8 mouse cellular contexts compared by ENCODE assay signal in the genomic region with DNA sequence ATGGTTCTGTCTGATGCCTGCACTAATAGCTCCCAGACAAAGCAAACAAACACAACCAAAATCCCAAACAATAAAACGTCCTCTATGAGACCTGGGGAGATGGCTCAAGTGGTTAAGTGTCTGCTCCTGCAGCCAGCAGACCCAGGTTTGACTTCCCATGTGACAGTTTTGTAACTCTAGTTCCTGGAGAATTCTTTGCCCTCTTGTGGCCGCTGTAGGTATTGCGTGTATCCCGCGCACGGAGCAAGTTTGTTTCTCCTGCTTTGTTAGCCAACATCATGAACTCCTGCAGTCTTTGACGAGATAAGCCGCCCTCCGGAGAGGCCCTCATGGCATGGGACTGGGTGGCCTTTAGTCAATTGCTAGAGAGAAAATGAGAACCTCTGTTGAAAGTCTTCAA. TPM values are rescaled to one million over a fixed set of nuclear protein-coding genes. Genes with fewer than 3 reads are reported as not detected.
A peak's percentile ranks its signal among the peaks of the same experiment; 100 is the strongest.
DNase-seq lines count a peak whose midpoint lies in the region; TF ChIP-seq lines count a peak whose summit lies in the region.

No protein-coding gene starts in this region.

- no peak overlapping the region for H3K4me3 ChIP-seq in cortical plate, adult 2 months (ENCODE audit: insufficient read depth, low read length)

- H3K27ac ChIP-seq in cortical plate, adult 2 months (ENCODE audit: insufficient read depth, low read length): no peak overlapping the region

- TF ChIP-seq POLR2A in cortical plate, adult 2 months (IDR thresholded peaks at IDR 0.05; ENCODE audit: extremely low read depth, insufficient read depth, low read length): no peak

- intact Hi-C loops in heart, postnatal 10 days (cut with DNase I): no loop called here
- intact Hi-C loops in left cerebral cortex, postnatal 36 days (cut with DNase I): no loop called here

- peak; percentile 69 to 83 for DNase-seq in left cerebral cortex, adult 18-20 months (ENCODE audit: low spot score in 2 of 2)
- DNase-seq in left cerebral cortex, adult 11 months (ENCODE audit: low spot score): no peak
- DNase-seq in NIH3T3 (ENCODE audit: low read depth): peak; percentile 85
- DNase-seq in heart, postnatal 10 days: peak; percentile 75 to 90
- peak; percentile 46 to 57 for DNase-seq in left cerebral cortex, postnatal 36 days (ENCODE audit: low spot score in 2 of 2)
- DNase-seq in natural killer cell, adult 2 months (ENCODE audit: low spot score in 2 of 2): peak; percentile 47 to 66
- DNase-seq in thymus, postnatal 10 days (ENCODE audit: low spot score in 2 of 2): peak; percentile 42 to 77

- no peaks in the 10 kb centered on the region for H3K4me1 ChIP-seq in cortical plate, adult 2 months (ENCODE audit: control insufficient read depth, insufficient read depth, low read length)

- TF ChIP-seq CTCF in cortical plate, adult 2 months (IDR thresholded peaks at IDR 0.05; ENCODE audit: extremely low read depth, insufficient read depth, low read length): peak; percentile 80

RNA-seq across cellular contexts. Expression of a gene that starts 20.2 kb away (rescaled TPM):
- 100 to 1,000 TPM; 298 to 323 TPM for total RNA-seq in left cerebral cortex, adult 18-20 months (2021)
- polyA plus RNA-seq in cortical plate, adult 2 months (2012; rRNA removed): 326 and 355 TPM in 2 replicates
- 100 to 1,000 TPM; 373 to 377 TPM for total RNA-seq in heart, postnatal 10 days (2021)
- total RNA-seq in left cerebral cortex, postnatal 36 days (2021): 100 to 1,000 TPM; 263 to 301 TPM

RNA-seq across cellular contexts. Expression of a gene that starts 51.9 kb away (rescaled TPM):
- total RNA-seq in left cerebral cortex, adult 18-20 months (2021): 1 to 10 TPM; 7.8 to 8.5 TPM
- polyA plus RNA-seq in cortical plate, adult 2 months (2012; rRNA removed): 7.0 and 8.0 TPM in 2 replicates
- not detected for total RNA-seq in heart, postnatal 10 days (2021)
- total RNA-seq in left cerebral cortex, postnatal 36 days (2021): 1 to 10 TPM; 5.6 to 8.0 TPM

Comparison
In these comparisons a context has a peak if more than half of its experiments do, and no peak if none do; other contexts are left out.
1. RNA of a gene that starts 51.9 kb away (total RNA-seq): 7.8 to 8.5 TPM in left cerebral cortex, adult 18-20 months and 5.6 to 8.0 TPM in left cerebral cortex, postnatal 36 days; not detected in heart, postnatal 10 days; every median in the first group is over 4 times any median in the second.